Mouse (Mus musculus) adrenal gland, postnatal 14 days (tissue): ENCODE measurements around the gene Nobox. TPM values are rescaled to one million over a fixed set of nuclear protein-coding genes. Genes with fewer than 3 reads are reported as not detected.

Experiments used
- DNase-seq: peaks from one replicate; pipeline ENCODE4 v3.0.0; 2021; ENCODE audit warnings: mixed read lengths
- long read RNA-seq, 2 experiments: library from polyadenylated mRNA; stranded (forward); transcript quantifications; one replicate each; pipeline ENCODE4 v2.0.0; 2021
- total RNA-seq: library from RNA; stranded (reverse); gene quantifications from 2 replicates; pipeline ENCODE4 v1.2.3, GENCODE M21; 2021

Gene Nobox
- not detected in 2 replicates for total RNA-seq
- long read RNA-seq, experiment 1, result 0 reads
- long read RNA-seq, experiment 2, result 0 reads

GRCm38 (mm10) chr6:43309454-43309853, at the start of gene Nobox:
TSS of gene Nobox (minus strand) at chr6:43309554.
- no peak for DNase-seq

- DNase-seq, result no peak
Observed at GRCm38 (mm10) chr6:43354562-43355241, 45.3 kb upstream of the Nobox start.

GRCm38 (mm10) chr6:43353446-43353845, 44.1 kb upstream of the Nobox start:
- no peak for DNase-seq

DNA sequence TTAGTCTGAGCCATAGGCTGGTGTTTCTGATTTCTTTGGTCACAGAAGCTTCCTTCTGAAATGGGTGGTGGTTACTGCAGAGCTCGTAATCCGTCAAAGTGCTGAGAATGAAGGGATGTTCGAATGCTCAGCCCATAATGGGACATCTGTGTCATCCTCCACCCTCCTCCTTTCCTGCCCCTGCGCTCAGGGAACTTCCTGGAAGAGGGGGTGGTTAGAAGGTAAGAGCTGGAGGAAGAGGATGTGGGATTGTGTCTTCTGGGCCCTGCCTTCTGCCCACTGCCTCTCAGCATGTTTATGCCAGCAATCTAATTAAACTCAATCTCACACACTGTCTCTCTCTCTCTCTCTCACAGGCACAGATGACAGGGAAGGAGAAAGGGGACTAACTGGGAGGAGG, 39.7 kb upstream of the Nobox start:
- DNase-seq, result no peak

- peak; percentile 8 for DNase-seq
Observed at GRCm38 (mm10) chr6:43347637-43348036, 38.3 kb upstream of the Nobox start.

GRCm38 (mm10) chr6:43343006-43343405, 33.7 kb upstream of the Nobox start:
- DNase-seq, result no peak

GRCm38 (mm10) chr6:43342386-43342785, 33.0 kb upstream of the Nobox start:
- no peak for DNase-seq

GRCm38 (mm10) chr6:43338804-43339203, 29.4 kb upstream of the Nobox start:
- DNase-seq, result no peak

- DNase-seq, result no peak
Observed at GRCm38 (mm10) chr6:43337491-43337961, 28.2 kb upstream of the Nobox start.

GRCm38 (mm10) chr6:43335619-43336234, 26.4 kb upstream of the Nobox start:
- no peak for DNase-seq

- DNase-seq, result peak; percentile 6
Observed at GRCm38 (mm10) chr6:43333479-43333878, 24.1 kb upstream of the Nobox start.

GRCm38 (mm10) chr6:43312961-43313656, 3.8 kb upstream of the Nobox start:
- DNase-seq, result no peak

DNA sequence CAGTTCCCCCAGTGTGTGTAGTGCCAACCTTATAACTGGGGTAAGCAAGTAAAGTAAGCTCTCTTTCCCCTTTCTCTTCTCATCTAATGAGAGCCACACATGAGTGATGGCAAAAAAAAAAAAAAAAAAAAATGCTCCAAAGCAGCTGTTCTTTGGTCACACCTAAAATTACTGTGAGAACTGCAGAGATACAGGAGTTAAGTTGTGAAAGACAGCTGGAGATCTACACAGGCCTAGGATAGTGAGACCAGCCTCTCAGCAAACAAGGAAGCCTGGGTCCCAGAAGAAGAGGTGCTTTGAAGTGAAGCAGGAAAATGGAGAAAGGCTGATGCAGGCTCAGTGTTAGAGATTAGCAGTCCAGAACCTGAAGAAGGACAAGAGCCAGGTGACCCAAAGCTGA, 3.2 kb upstream of the Nobox start:
- DNase-seq, result no peak

- no peak for DNase-seq
Observed at GRCm38 (mm10) chr6:43310071-43310470, 717 bp upstream of the Nobox start.

- DNase-seq, result no peak
Observed at GRCm38 (mm10) chr6:43297508-43297850, 11.9 kb downstream of the Nobox start.

DNA sequence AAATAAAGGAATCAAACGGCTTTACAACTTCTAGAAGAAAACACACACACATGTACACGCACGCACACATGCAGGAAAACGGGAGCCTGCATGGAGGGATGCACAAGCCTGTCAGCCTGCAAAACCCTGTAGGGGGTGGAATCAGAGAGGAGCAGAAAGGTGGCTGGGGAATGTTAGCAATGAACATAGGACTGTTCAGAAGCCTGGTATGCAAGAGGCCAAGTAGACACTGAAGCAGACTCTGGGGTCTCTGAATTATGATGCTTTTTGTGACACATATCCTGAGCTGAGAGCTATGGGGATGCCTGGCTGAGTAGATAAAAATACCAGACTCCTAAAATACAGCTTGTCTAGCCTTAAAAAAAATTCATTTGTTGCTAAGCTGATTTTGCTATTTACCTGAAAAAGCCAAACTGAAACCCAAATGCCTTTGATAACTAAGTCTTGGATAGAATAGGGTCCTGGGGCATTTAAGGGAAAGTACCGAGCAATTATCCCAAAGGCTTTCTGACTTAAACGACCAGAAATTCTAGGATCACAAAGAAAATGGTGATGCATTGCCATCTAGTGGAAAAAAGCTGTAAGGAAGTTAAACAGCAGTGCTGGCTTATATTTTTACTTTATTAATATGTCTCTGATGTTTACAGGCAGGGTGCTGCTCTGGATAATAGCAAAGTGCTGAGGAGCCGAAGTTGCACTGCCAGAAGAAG, 12.4 kb downstream of the Nobox start:
- DNase-seq, result no peak

DNA sequence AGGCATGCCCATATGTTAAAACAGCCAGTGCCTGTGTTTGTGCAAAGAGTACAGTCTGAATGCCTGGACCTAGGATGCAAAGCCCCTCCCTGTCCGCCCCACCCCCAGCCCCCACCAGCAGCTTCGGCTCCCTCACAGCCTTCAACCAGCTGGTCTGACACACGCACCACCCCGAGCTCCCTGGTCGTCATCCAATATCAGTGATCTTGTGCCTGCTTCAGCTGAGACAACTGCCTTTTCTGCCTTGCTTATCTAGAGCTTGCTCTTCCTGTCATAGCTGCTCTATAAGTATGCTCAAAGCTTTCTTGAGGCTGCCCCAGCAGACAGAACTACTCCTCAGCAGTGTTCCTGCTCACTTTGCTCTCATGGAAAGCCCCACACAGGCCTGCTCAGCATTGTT, 13.4 kb downstream of the Nobox start:
- no peak for DNase-seq

- DNase-seq, result no peak
Observed at GRCm38 (mm10) chr6:43293175-43293574, 16.2 kb downstream of the Nobox start.

DNA sequence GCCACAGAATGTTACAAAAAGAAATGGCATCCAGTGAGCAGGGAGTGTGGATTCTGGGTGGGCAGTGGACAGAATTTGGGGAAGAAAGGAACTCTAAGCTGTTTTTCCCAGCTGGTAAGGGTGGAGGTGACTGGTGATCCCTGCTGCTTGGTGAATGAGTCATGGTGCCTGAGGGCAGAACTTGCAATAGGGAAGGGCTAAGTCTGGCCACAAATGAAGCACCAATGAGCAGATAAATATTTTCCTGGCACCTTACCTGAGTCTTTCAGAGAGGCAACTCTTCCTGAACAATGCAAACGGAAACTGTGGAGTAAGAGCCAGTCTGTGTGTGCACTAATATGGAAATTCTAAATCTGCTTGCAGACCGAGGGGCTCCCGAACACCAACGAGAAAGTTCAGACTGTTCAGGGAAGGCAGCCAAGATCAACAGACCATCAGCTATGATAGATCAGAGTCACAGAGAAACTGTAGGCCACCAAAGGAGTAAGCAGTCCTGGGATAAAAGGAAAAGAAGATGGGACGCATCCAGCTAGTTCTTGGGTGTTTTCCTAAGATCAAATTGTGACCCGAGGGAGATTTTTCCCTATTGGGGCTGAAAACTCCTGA, 16.8 kb downstream of the Nobox start:
- peak; percentile 20 for DNase-seq

DNA sequence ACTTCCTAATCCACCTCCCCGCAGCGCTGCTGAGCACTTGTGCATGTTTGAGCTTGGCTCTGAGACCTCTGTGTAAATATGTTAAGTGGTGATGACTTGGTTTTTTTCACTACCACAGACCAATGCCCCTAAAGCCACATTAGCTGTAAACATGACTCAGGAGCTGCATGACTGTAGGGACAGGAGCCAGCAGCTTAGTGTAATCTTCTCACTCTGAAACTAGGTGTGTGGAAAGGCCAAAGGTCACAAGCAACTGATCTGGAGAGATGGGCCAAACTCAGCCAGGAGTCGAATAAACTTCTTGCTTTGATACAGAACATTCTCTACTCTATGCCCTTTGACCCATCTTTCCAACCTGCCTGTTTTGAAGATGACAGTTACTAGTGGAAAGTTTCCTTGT, 17.3 kb downstream of the Nobox start:
- DNase-seq, result no peak

DNA sequence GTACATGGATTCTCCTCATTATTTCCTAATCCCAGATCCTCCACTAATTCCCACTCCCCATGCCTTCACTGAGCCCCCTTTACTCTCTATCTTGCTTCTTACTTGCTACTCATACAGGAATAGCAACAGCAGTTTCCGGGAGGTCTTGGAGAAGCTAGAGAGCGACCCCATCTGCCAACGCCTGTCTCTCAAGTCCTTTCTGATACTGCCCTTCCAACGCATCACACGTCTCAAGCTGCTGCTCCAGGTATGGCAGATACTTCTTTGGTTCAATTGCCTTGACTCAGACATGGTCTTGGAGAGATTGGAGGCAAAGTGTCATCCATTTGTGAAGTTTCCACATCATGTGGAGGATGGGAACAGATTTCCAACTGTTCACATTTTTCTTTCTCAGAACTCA, 28.9 kb downstream of the Nobox start:
- DNase-seq, result no peak

GRCm38 (mm10) chr6:43278247-43278646, 31.1 kb downstream of the Nobox start:
- peak; percentile 17 for DNase-seq
